Mouse (Mus musculus): Measurements from ENCODE around the gene Rdh16f1.

DNA sequence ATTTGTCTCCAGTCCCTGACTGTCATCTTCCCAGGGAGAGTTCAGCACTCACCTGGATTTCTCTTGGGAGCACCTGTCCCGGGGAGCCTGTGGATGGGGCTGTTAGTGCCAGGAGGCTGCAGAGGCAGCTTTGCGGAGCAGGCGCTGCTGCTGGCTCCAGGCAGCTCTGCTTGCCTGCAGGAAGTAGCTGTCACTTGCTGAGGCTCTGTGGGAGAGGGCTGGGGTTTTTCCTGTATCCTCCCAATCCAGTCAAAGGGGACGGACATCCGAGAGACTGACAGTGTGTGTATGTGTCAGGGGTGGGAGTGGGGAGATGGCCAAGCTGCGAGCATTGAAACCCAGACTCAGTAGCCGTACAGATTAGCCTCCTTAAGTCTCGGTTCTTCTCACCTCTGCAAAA, 8.0 kb upstream of the Rdh16f1 start, which contains the start of gene Gpr182:
- no peak for TF ChIP-seq CTCF (IDR thresholded peaks at IDR 0.05; ENCODE audit: borderline replicate concordance, extremely low read depth, insufficient read depth, insufficient read length)
- no peak for TF ChIP-seq POLR2A (IDR thresholded peaks at IDR 0.05; ENCODE audit: borderline replicate concordance, extremely low read depth, insufficient read depth, insufficient read length, poor library complexity, severe bottlenecking)
